26 mouse cellular contexts compared by ENCODE assay signal in genomic region chr19:22672892-22673291, GRCm38 (mm10).
"Had no signal": no experiment of that assay in that cellular context is flagged by ENCODE, and none has a peak within 500 bp of the region (broad histone marks: within the 10 kb centered on the region; RNA-seq: fewer than 3 reads in every experiment).

No protein-coding gene starts in this region.

- H3K4me1 ChIP-seq: embryonic facial prominence, embryonic 10.5 days; embryonic facial prominence, embryonic 12.5 days; embryonic facial prominence, embryonic 13.5 days; embryonic facial prominence, embryonic 15.5 days; forebrain, embryonic 13.5 days; forebrain, embryonic 15.5 days had no signal

- ATAC-seq: forebrain, embryonic 13.5 days; forebrain, embryonic 14.5 days; forebrain, embryonic 15.5 days; forebrain, embryonic 16.5 days; forebrain, postnatal 0 days had no signal

- H3K4me2 ChIP-seq: embryonic facial prominence, embryonic 12.5 days; embryonic facial prominence, embryonic 13.5 days; embryonic facial prominence, embryonic 15.5 days; forebrain, embryonic 12.5 days; forebrain, embryonic 13.5 days; forebrain, embryonic 15.5 days had no signal

- H3K9ac ChIP-seq: embryonic facial prominence, embryonic 12.5 days; embryonic facial prominence, embryonic 13.5 days; embryonic facial prominence, embryonic 15.5 days; forebrain, embryonic 12.5 days; forebrain, embryonic 13.5 days; forebrain, embryonic 15.5 days; forebrain, postnatal 0 days had no signal

- H3K36me3 ChIP-seq: embryonic facial prominence, embryonic 10.5 days; embryonic facial prominence, embryonic 12.5 days; embryonic facial prominence, embryonic 13.5 days; embryonic facial prominence, embryonic 15.5 days; forebrain, embryonic 10.5 days; forebrain, embryonic 12.5 days; forebrain, embryonic 15.5 days had no signal

- H3K27me3 ChIP-seq: embryonic facial prominence, embryonic 12.5 days; embryonic facial prominence, embryonic 13.5 days; embryonic facial prominence, embryonic 15.5 days; forebrain, embryonic 12.5 days; forebrain, embryonic 13.5 days; forebrain, embryonic 15.5 days had no signal

- DNase-seq: cerebellum, adult 9-11 months; cerebellum, postnatal 10 days; cerebellum, postnatal 14 days; cerebellum, postnatal 25 days; cerebellum, postnatal 36 days; embryo, embryonic 11 days; forebrain, postnatal 0 days; gastrocnemius, adult 2 months; gastrocnemius, postnatal 10 days; gastrocnemius, postnatal 14 days; gastrocnemius, postnatal 25 days; gastrocnemius, postnatal 36 days; heart, adult 11 months; heart, adult 18-20 months; heart, adult 2 months had no signal

- H3K9me3 ChIP-seq: embryonic facial prominence, embryonic 10.5 days; embryonic facial prominence, embryonic 12.5 days; embryonic facial prominence, embryonic 13.5 days; embryonic facial prominence, embryonic 15.5 days; forebrain, embryonic 10.5 days; forebrain, embryonic 12.5 days; forebrain, embryonic 13.5 days; forebrain, embryonic 15.5 days had no signal

- H3K4me3 ChIP-seq: embryonic facial prominence, embryonic 10.5 days; embryonic facial prominence, embryonic 12.5 days; embryonic facial prominence, embryonic 13.5 days; embryonic facial prominence, embryonic 15.5 days; erythroblast, embryonic 14.5 days; forebrain, embryonic 10.5 days; forebrain, embryonic 12.5 days; forebrain, embryonic 13.5 days; forebrain, embryonic 15.5 days; gastrocnemius, adult 2 months; heart, adult 2 months had no signal

- H3K27ac ChIP-seq: embryonic facial prominence, embryonic 10.5 days; embryonic facial prominence, embryonic 12.5 days; embryonic facial prominence, embryonic 13.5 days; embryonic facial prominence, embryonic 15.5 days; forebrain, embryonic 10.5 days; forebrain, embryonic 12.5 days; forebrain, embryonic 13.5 days; forebrain, embryonic 15.5 days; gastrocnemius, adult 2 months; heart, adult 2 months had no signal
